Mouse (Mus musculus) myocyte (in vitro differentiated cells): ENCODE data around the gene Tbc1d10c.

ENCODE experiments used
- E2F4 ChIP-seq: IDR thresholded peaks from one replicate; pipeline ENCODE4 v1.6.1; 2011; ENCODE audit warnings: mild to moderate bottlenecking, control low read depth, moderate library complexity; ENCODE audit not compliant: insufficient read depth
- MAX ChIP-seq: IDR thresholded peaks from one replicate; pipeline ENCODE4 v1.6.1; 2011; ENCODE audit warnings: low read depth, mild to moderate bottlenecking, control low read depth
- POLR2A ChIP-seq: IDR thresholded peaks from one replicate; pipeline ENCODE4 v1.6.1; 2011; ENCODE audit warnings: low read depth, mild to moderate bottlenecking, control low read depth, moderate library complexity; ENCODE audit not compliant: insufficient read length
- TCF12 ChIP-seq: IDR thresholded peaks from one replicate; pipeline ENCODE4 v1.6.1; 2011; ENCODE audit warnings: mild to moderate bottlenecking, control low read depth; ENCODE audit not compliant: poor library complexity, insufficient read depth, severe bottlenecking
- USF1 ChIP-seq: IDR thresholded peaks from one replicate; pipeline ENCODE4 v1.6.1; 2011; ENCODE audit warnings: low read depth, mild to moderate bottlenecking, control low read depth, moderate library complexity

DNA sequence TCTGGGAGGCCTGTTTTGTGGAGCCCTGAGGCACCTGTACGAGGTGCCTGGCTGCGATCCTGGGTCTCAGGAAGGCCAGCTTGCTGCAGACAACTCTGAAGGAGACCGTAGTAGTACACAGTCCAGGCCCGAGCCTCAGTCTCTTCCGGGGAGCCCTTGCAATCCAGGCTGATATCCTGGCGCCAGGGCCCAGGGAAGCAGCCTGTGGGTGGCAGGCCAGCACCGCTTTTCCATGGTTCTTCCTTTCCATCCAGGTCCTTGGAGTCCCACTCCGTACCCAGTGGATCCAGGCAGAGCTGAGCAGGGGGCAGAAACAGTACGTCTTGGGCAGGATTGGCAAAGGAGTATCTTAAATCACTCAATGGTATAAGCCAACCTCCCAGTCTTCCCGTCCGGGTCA, 18.2 kb downstream of the Tbc1d10c start:
- no peak for TF ChIP-seq TCF12
- TF ChIP-seq POLR2A = no peak
- no peak for TF ChIP-seq USF1
- no peak for TF ChIP-seq MAX
- no peak for TF ChIP-seq E2F4
